Mouse (Mus musculus) MEL (cell line): ENCODE results near the gene Csnk1d. TPM values are rescaled to one million over a fixed set of nuclear protein-coding genes. Genes with fewer than 3 reads are reported as not detected.

Experiments used
- DNase-seq: peaks from one replicate; pipeline ENCODE4 v3.0.0; 2011; ENCODE audit warnings: low read depth, low spot score
- H3K27ac ChIP-seq: 2 replicates; pipeline ENCODE4 v1.5.1; 2012; ENCODE audit warnings: low read depth, mild to moderate bottlenecking, control low read depth, low read length, moderate library complexity; ENCODE audit not compliant: control insufficient read depth
- H3K27me3 ChIP-seq, 2 experiments: fragments of 150-350 bp in 1 of 2; sonication (generic) in 1 of 2; 2 replicates each; pipeline ENCODE4 v1.6.1; 2012; ENCODE audit warnings: low read length in 2 of 2, mild to moderate bottlenecking in 2 of 2, improper control_type of control experiment in 1 of 2, moderate library complexity in 1 of 2; ENCODE audit not compliant: insufficient read depth in 2 of 2, control insufficient read depth in 1 of 2
- H3K36me3 ChIP-seq, 2 experiments: 2 replicates each; pipeline ENCODE4 v1.6.1; 2012 to 2014; ENCODE audit warnings: low read length in 2 of 2, improper control_type of control experiment in 1 of 2, inconsistent platforms in 1 of 2, mild to moderate bottlenecking in 1 of 2; ENCODE audit not compliant: insufficient read depth in 2 of 2, control insufficient read depth in 1 of 2
- H3K4me1 ChIP-seq, 2 experiments: fragments of 150-350 bp in 1 of 2; sonication (generic) in 1 of 2; 2 replicates each; pipeline ENCODE4 v1.6.1; 2012; ENCODE audit warnings: low read length in 2 of 2, improper control_type of control experiment in 1 of 2, mild to moderate bottlenecking in 1 of 2; ENCODE audit not compliant: insufficient read depth in 2 of 2, control insufficient read depth in 1 of 2
- H3K4me3 ChIP-seq, 2 experiments: fragments of 150-350 bp in 1 of 2; sonication (generic) in 1 of 2; 2 replicates each; pipeline ENCODE4 v1.5.1; 2012; ENCODE audit warnings: low read depth in 2 of 2, low read length in 2 of 2, mild to moderate bottlenecking in 2 of 2, moderate library complexity in 2 of 2, control low read depth in 1 of 2, improper control_type of control experiment in 1 of 2; ENCODE audit not compliant: control insufficient read depth in 1 of 2, insufficient read depth in 1 of 2
- H3K79me2 ChIP-seq: 2 replicates; pipeline ENCODE4 v1.6.1; 2012; ENCODE audit warnings: mild to moderate bottlenecking, low read length, moderate library complexity; ENCODE audit not compliant: control insufficient read depth, poor library complexity, insufficient read depth
- H3K9ac ChIP-seq: 2 replicates; pipeline ENCODE4 v1.6.1; 2012; ENCODE audit warnings: low read depth, mild to moderate bottlenecking, control low read depth, low read length, moderate library complexity; ENCODE audit not compliant: control insufficient read depth, poor library complexity, severe bottlenecking
- H3K9me3 ChIP-seq: fragments of 150-350 bp; sonication (generic); replicated peaks from 2 replicates; pipeline ENCODE4 v1.6.1; 2012; ENCODE audit warnings: mild to moderate bottlenecking, low read length, improper control_type of control experiment, moderate library complexity; ENCODE audit not compliant: insufficient read depth
- CHD1 ChIP-seq: IDR thresholded peaks from 2 replicates; pipeline ENCODE4 v1.6.1; 2012; ENCODE audit warnings: low read depth, mild to moderate bottlenecking, inconsistent platforms, low read length, improper control_type of control experiment
- EP300 ChIP-seq, 2 experiments: IDR thresholded peaks; 2 replicates each; pipeline ENCODE4 v1.6.1; 2011; ENCODE audit warnings: improper control_type of control experiment in 2 of 2, low read length in 2 of 2, low read depth in 1 of 2, mild to moderate bottlenecking in 1 of 2
- ETS1 ChIP-seq: IDR thresholded peaks from 2 replicates; pipeline ENCODE4 v1.6.1; 2012; ENCODE audit warnings: low read depth, mild to moderate bottlenecking, inconsistent platforms, low read length, improper control_type of control experiment, moderate library complexity
- GATA1 ChIP-seq: IDR thresholded peaks from 2 replicates; pipeline ENCODE4 v1.6.1; 2011; ENCODE audit warnings: low read depth, low read length, improper control_type of control experiment
- MAFK ChIP-seq: IDR thresholded peaks from 2 replicates; pipeline ENCODE4 v1.6.1; 2011; ENCODE audit warnings: low read depth, mild to moderate bottlenecking, low read length, improper control_type of control experiment, borderline replicate concordance
- MEF2A ChIP-seq: IDR thresholded peaks from 2 replicates; pipeline ENCODE4 v1.6.1; 2014; ENCODE audit warnings: low read depth, mild to moderate bottlenecking, inconsistent platforms, low read length, improper control_type of control experiment; ENCODE audit not compliant: poor library complexity, insufficient replicate concordance, severe bottlenecking; ENCODE audit errors: extremely low read depth
- MYC ChIP-seq: IDR thresholded peaks from 2 replicates; pipeline ENCODE4 v1.6.1; 2011; ENCODE audit warnings: low read depth, mild to moderate bottlenecking, low read length, improper control_type of control experiment, moderate library complexity
- NELFE ChIP-seq: IDR thresholded peaks from 2 replicates; pipeline ENCODE4 v1.6.1; 2011; ENCODE audit warnings: low read depth, low read length, improper control_type of control experiment
- TAL1 ChIP-seq: IDR thresholded peaks from 2 replicates; pipeline ENCODE4 v1.6.1; 2012; ENCODE audit warnings: mild to moderate bottlenecking, inconsistent platforms, low read length, moderate library complexity, mixed read lengths
- TBP ChIP-seq: IDR thresholded peaks from 2 replicates; pipeline ENCODE4 v1.8.0; 2011; ENCODE audit warnings: low read depth, low read length, improper control_type of control experiment
- TCF12 ChIP-seq: IDR thresholded peaks from 2 replicates; pipeline ENCODE4 v1.6.1; 2014; ENCODE audit warnings: low read depth, mild to moderate bottlenecking, inconsistent platforms, low read length, improper control_type of control experiment, moderate library complexity
- polyA plus RNA-seq, 2 experiments: library from polyadenylated mRNA; stranded (reverse) in 1 of 2; unstranded in 1 of 2; fragments of >175 nt in 1 of 2; fragments of >200 nt in 1 of 2; gene quantifications; 2 replicates each; pipeline versions ENCODE4 v1.2.1 to v1.2.4; 2012; ENCODE audit warnings: low replicate concordance in 2 of 2, low read depth in 1 of 2; ENCODE audit not compliant: insufficient read length in 2 of 2, insufficient read depth in 1 of 2, missing spikeins in 1 of 2
- total RNA-seq: library from RNA; depleted of rRNA; stranded (reverse); fragments of 300-350 nt; gene quantifications from 2 replicates; pipeline ENCODE4 v1.2.3, GENCODE M21; 2012

Csnk1d gene
- total and polyA plus RNA-seq, 3 experiments, result 83.2 to 329 (median 121) TPM

- TF ChIP-seq TBP (peak; percentile 90), CHD1 (no peak), NELFE (peak; percentile 75)
These were observed 58.3 kb downstream of the Csnk1d start, which contains the start of gene Ccdc57 (continued) for GRCm38 (mm10) chr11:120932564-120933398.

GRCm38 (mm10) chr11:120931479-120931878 lies 59.7 kb downstream of the Csnk1d start:
- H3K4me1 ChIP-seq, result peaks cover 16 to 18% of the 10 kb centered on the region in 2 experiments
- no peak for DNase-seq
- H3K9ac ChIP-seq, result no peak overlapping the region
- H3K27me3 ChIP-seq, result no peaks in the 10 kb centered on the region
- H3K27ac ChIP-seq, result no peak overlapping the region
- no peak for TF ChIP-seq TAL1
- TF ChIP-seq MAFK, result no peak
- H3K9me3 ChIP-seq, result no peaks in the 10 kb centered on the region
- H3K4me3 ChIP-seq, result no peak overlapping the region
- peaks cover 9% of the 10 kb centered on the region for H3K79me2 ChIP-seq
- peaks cover 0 to 23% of the 10 kb centered on the region in 2 experiments; a peak in 3 of 4 replicates for H3K36me3 ChIP-seq

DNA sequence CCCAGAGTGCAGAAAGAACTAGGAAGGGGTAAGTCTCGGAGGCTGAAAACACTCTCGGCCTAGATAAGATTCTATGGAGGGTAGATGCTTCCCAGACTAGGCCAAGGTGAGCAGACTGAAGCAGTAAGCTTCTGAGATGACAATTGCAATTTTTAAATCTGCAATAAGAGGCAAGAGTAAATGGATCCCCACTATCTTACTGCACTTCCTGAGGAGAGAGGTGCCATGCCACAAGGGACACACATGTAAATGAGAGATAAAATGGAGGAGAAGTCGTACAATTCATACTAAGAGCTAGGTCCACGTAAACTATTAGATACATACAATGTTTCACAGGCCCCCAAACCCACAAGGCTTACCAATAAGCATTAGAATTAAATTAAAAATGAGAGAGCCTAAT lies 62.7 kb downstream of the Csnk1d start:
- Histone ChIP-seq H3K9me3 (no peaks in the 10 kb centered on the region), H3K27ac (peak overlapping the region; percentile 63), H3K79me2 (peaks cover 9% of the 10 kb centered on the region), H3K36me3 (peaks cover 0 to 23% of the 10 kb centered on the region in 2 experiments; a peak in 3 of 4 replicates), H3K9ac (0 out of 2 replicates have a peak overlapping the region, but pooled peaks have one; percentile 6), H3K4me3 (no peak overlapping the region)
- DNase-seq, result peak; percentile 65
- TF ChIP-seq TCF12 (peak; percentile 68; the same call in 1 of the 2 replicates), TAL1 (peak; percentile 68), EP300 (IDR thresholded peaks at IDR 0.05; ENCODE audit: low read depth in 1 of 2, low read length in 2 of 2) (peak; percentile 75 to 78), MYC (peak; percentile 26; the same call in 1 of the 2 replicates), ETS1 (peak; percentile 43; the same call in 1 of the 2 replicates), GATA1 (peak; percentile 63), MEF2A (no peak), NELFE (no peak)
- TF ChIP-seq, all 39 proteins: peak for 6
- Histone ChIP-seq H3K27me3 (no peaks in the 10 kb centered on the region), H3K4me1 (peaks cover 16 to 18% of the 10 kb centered on the region in 2 experiments)
